17 mouse cellular contexts compared by ENCODE assay signal in the genomic region with DNA sequence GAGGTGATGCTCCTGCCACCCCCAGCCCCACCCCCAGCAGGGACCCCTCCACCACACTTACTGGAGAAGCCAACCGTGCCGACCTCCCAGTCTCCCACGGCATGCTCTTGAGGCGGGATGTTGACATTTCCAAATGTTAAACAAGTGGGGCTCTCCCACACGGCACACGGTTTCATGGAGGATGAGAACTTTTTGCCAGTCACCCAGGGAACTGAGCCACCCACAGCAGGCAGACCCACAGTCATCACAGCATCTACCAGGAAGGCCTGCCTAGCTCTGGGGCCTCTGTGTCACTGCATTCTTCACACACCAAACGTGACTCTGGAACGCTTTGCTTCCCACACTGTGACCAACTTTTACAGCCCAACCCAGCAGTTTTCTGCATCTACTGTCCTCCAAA.
"Had no signal": no experiment of that assay in that cellular context is flagged by ENCODE, and none has a peak within 500 bp of the region (broad histone marks: within the 10 kb centered on the region; RNA-seq: fewer than 3 reads in every experiment).

No protein-coding gene starts in this region.

- H3K4me3 ChIP-seq: lung, embryonic 15.5 days; megakaryocyte, embryonic 14.5 days; midbrain, embryonic 13.5 days; midbrain, embryonic 15.5 days; neural tube, embryonic 12.5 days; stomach, embryonic 15.5 days had no signal

- H3K4me2 ChIP-seq: lung, embryonic 15.5 days; midbrain, embryonic 11.5 days; midbrain, embryonic 13.5 days; midbrain, embryonic 15.5 days; neural tube, embryonic 12.5 days; stomach, embryonic 15.5 days had no signal

- H3K36me3 ChIP-seq: lung, embryonic 15.5 days; midbrain, embryonic 13.5 days; midbrain, embryonic 15.5 days; neural tube, embryonic 12.5 days; stomach, embryonic 15.5 days had no signal

- H3K9ac ChIP-seq: lung, embryonic 15.5 days; midbrain, embryonic 13.5 days; midbrain, embryonic 15.5 days; neural tube, embryonic 12.5 days; stomach, embryonic 15.5 days had no signal

- H3K27me3 ChIP-seq: lung, embryonic 15.5 days; midbrain, embryonic 15.5 days; neural tube, embryonic 12.5 days; stomach, embryonic 15.5 days had no signal

- H3K9me3 ChIP-seq: lung, embryonic 15.5 days; midbrain, embryonic 13.5 days; midbrain, embryonic 15.5 days; neural tube, embryonic 12.5 days; stomach, embryonic 15.5 days had no signal

- ATAC-seq: lung, postnatal 0 days; midbrain, embryonic 13.5 days; midbrain, embryonic 15.5 days had no signal

- H3K27ac ChIP-seq: lung, embryonic 15.5 days; macrophage; midbrain, embryonic 13.5 days; midbrain, embryonic 15.5 days; neural tube, embryonic 12.5 days; stomach, embryonic 15.5 days; stomach, postnatal 0 days had no signal

- DNase-seq: lung, adult 2 months; lung, postnatal 14 days; lung, postnatal 36 days; right cerebral cortex, postnatal 14 days; thymus, adult 2 months; thymus, postnatal 25 days; thymus, postnatal 4 days had no signal

- H3K4me1 ChIP-seq: lung, embryonic 15.5 days; neural tube, embryonic 12.5 days; stomach, embryonic 15.5 days had no signal
